Mouse (Mus musculus): ENCODE measurements around the gene Rpp30. TPM values are rescaled to one million over a fixed set of nuclear protein-coding genes. Genes with fewer than 3 reads are reported as not detected.

Gene Rpp30
- polyA plus RNA-seq (2015; fragmentation: Nextera tagmentation; extraction: Ambion mirVana): 92.1 and 92.3 TPM in 2 replicates

DNA sequence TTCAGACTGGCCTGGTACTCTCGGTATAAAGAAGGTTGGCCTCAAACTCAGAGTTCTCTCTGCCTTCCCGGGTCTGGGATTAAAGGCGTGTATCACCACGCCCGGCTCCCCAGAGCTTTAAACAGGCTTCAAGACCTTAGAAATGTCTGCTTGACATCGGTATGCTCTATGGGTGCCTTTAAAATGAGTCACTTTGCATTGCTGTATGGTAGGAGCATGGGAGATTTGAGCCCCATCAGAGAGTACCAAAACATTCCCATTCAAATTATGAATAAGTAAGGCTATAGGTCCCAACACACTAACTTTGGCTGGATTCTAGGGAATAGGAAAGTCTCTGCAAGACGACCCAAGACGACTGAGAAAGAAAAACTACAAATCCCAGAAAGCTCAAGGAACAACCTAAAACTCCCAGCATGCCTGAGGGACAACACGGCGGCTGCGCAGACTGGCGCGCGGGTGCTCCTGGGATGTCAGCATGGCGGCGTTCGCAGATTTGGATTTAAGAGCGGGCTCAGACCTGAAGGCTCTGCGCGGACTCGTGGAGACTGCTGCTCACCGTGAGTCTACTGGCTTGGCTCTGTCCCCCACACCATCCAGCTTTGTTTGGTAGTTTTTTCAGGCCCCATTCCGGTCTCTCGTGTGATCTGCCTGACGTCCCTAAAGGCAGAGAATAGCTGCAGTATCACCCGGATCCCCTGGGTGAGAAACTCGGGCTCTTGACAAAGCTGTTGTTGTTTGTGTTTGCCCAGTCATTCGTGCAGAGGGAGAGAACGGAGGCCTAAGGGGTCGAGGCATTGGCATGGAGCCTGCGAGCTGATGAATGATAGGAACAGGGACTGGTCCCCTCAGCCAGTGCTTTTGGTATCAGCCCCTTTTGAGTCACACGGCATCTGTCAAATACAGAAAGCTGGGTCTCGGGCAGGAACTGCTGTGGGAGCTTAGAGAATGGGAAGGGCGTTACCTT is at the start of gene Rpp30:
Rpp30 (plus strand) TSS at position 455 of the 964 bp plus-strand sequence.
- DNase-seq (ENCODE audit: low spot score): peak; percentile 91

DNA sequence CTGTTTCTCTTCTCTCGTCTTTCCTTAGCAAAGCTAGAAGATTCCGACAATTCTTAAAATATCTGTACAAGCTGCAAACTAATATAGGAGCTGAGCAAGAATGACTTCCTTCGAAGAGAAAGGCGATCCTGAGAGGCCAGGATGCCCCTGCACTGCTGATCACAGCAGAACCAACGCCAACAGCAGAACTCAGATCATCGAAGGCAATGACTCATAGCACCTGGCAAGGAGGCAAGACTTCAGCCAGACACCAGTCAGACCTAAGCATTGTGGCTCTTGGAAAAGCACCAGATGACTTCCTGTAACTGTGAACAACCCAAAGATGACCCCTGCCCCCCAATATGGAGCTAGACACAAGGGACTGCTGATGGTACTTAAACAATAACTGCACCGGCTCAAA is 37.5 kb upstream of the Rpp30 start:
- no peak for DNase-seq (ENCODE audit: low spot score)

DNA sequence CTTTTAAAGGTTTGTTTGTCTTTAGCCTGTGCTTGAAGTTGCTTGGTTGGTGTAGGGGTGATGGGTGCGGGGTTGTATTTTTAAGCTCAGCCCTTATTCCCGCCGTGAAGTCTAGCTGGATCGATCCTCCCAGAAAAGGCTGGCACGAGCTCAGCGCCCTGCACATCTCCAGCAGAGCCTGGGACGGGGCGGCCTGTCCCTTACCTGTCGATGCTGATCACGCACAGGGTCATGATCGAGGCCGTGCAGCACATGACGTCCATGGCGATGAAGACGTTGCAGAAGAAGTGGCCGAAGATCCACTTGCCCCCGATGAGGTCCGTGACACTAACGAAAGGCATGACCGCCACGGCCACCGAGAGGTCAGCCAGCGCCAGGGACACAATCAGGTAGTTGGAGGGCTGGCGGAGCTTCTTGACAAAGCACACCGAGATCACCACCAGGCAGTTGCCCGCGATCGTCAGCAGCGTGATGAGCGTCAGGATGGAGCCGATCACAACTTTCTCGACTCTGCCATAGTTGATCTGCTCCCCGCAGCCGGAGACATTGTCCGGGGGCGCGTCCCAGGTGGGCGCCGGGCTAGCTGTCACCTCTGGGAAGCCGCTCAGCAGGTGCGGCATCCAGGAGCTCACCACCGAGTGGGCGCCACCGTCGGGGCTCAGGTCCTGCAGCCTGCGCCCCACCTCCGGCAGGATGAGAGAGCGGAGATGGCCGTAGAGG is 26.9 kb upstream of the Rpp30 start:
- DNase-seq (ENCODE audit: low spot score): no peak

DNA sequence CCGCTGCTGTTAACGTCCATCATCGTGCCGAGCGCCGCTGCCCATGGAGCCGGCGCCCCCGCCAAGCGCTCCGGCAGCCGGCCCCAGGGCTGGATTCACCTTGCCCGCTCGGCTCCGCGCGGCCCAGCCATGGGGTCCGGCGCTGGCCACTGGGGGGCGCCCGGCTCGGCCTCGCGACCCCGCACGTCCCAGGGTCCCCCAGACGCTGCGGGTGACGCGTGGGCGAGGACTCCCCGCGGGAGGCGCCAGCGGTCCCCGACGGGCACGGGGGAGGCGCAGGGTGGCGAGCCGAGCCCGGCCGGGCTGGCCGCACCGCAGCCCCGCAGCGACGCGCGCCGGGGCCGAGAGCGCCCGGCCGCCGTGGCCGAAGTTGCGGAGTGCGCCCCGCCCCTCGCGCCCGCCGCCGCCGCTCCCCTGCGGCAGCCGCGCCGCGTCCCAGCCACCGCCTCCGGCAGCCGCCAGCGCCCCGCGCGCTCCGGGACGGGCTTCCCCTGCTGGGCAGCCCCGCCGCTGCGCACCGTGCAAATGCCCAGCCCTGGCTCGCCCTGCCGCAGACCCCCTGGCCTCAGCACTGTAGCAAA is 26.2 kb upstream of the Rpp30 start, which contains the start of gene Htr7:
Htr7 (minus strand) TSS at position 277 of the 581 bp plus-strand sequence.
- no peak for DNase-seq (ENCODE audit: low spot score)

DNA sequence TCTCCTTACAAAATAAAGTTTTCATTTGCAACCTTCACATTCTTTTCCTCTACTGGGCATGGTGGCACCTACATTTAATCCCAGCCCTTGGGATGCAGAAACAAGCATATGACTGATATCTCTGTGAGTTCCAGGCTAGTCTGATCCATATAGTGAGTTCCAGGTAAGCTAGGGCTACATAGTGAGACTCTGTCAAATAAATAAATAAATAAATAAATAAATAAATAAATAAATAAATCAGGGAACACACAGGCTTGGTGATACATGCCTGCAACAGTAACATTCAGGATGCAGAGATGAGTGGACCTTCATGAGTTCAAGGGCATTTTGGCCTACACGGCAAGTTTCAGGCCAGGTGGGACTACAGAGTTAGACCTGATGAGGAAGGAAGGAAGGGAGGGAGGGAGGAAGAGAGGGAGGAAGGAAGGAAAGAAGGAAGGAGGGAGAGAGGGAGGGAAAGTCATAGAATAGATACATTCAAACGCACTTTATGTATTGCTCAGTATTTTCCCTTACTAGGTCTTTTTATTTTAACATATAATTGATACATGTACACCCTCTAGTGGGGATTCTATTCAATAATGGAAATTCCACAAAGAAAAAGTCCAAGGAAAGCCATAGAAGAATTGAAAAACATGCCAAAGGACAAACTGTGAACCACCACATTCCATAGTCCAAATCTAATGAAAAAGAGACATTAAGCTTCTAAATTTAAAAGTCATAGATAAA is 20.6 kb upstream of the Rpp30 start:
- DNase-seq (ENCODE audit: low spot score): no peak

DNA sequence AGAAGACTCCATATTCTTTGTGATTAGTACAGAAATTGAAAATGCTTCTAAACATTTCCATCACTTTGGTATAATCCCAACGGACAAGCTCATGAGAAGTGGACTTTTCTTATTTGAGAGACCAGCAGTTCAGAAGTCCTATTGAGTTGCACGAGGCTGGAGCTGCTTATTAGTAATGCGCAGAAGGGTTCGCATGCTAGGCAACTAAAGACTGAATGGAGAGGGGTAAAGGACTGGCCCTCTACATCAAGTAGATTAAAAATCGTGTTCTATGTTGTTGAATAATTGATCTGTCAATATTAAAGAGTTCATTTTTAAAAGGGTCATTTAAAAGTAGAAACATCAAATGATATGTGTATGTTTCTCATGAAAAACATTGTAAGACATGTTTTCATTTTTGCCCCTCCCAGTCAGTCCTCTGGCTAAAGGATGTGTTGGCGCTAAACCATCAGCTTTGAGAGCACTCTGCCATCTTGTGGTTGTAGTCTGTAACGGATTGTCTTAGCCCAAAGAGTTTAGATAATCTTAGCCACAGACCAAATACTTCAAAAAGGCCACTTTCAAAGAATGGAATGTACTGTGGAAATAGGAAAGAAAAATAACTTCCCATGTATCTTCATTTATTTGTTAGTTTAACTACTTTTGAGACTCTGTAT is 782 bp upstream of the Rpp30 start:
- peak; percentile 68 for DNase-seq (ENCODE audit: low spot score)

DNA sequence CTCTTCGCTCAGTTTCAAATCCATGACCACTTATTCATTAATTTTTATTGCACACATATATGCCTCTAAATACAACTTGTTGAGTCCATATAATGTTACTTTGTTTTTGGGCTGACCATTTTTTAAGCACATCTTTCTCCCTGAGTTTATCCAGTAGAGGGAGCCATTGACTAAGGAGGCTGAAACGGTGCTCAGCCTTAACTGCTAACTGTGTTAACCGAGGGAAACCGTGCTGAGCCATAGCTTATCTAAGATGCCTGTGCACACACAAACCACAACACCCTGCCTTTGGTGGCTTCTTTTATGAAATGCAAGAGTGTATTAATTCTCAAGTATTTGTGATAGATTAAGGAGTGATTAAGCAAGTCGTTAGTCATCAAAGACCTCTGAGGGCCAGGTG is 7.3 kb downstream of the Rpp30 start:
- DNase-seq (ENCODE audit: low spot score): peak; percentile 49

DNA sequence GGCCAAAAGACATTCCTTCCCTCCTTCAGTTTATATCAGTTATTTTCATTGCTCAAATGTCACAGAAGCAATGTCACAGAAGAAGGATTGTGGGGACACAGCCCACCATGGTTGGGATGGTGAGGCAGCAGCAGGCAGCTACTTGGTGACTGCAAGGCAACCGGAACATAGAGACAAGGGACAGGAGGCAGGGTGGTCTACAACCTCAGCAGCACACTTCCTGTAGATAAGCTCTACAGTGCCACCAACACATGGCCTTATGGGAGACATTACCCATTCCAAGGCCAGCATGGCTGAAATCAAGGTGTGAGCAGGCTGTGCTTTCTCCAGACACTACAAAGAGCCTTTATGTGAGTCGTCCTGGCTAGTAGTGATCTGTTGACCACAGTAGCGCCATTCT is 13.7 kb downstream of the Rpp30 start:
- no peak for DNase-seq (ENCODE audit: low spot score)

DNA sequence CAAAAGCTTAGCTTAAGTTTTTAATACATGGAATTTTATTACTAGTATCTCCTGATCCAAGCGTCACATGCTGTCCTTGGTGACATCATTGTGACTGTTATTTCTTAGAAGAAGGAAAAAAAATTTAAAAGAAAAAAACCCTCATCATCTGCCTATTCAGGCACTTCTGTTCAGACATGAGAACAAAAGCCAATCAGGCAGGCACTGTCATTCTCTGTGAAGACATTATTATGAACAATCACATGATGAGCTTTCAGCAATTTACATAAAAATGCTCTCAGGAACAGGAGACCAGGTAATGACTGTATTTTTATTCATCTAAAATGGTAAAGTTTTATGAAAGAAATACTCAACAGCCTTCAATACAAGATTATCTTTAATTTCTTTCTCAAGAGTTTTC is 14.7 kb downstream of the Rpp30 start:
- DNase-seq (ENCODE audit: low spot score): no peak

DNA sequence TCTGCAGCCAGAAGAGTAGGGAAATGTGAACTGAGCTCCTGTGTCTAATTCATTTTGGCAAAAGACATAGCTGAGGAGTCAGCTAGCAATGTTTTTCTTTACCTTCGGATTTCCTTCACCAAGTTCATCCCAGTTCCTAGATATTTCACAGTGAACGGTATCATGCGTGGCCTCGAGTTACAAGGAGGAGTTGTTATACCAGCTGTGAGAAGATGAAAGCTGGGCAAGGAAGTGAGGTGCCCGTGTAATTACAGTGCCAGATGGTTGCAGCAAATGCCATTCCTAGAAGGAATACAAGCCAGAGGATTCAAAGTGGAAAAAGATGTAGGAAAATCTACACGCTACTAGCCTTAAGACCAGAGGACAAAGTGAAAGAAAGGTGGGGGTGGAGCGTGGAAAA is 15.4 kb downstream of the Rpp30 start:
- DNase-seq (ENCODE audit: low spot score): no peak

DNA sequence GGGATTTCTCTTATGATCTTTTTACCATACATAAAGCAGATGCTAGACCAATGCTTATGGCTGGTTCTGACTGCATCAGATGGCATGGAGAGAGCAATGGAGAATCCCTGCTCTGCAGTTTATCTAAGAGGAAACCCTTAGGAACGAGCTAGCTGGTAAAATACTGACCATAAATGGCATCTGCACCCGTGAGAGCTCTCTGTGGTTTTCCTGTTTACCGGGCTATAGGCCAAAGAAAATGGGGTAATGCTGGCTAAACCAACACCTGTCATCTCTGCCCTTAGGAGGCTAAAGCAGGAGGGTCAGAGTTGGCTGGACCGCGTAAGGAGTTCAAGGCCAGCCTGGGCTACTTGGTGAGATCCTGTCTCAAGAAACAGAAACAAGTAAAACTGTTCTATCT is 20.4 kb downstream of the Rpp30 start:
- no peak for DNase-seq (ENCODE audit: low spot score)

DNA sequence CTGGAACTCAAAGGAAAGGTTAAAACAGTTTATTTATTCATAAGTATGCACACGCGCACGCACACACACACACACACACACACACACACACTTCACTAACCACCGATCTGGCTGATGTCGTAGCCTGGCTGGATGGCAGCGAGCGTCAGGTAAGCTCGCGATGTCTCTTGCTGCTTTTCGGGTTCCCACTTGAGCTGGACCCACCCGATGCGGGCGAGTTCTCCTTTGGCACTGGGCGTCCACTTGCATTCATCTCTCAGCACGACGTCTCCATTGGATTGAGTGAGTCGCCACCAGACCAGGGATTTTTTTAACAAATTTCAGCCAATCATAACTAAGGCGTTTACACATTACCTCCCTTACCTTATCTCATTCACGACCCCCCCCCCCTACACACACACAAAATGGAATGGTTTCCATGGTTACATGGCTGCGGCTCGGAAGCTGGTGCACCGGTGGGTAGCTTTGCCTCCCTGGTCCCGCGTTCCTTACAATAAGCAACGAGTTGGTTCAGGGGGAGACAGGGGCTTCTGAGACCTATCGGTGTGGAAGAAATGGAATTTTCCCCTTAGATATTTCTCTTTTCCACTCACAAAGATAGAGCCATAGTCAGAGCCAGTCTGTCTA is 25.9 kb downstream of the Rpp30 start:
- no peak for DNase-seq (ENCODE audit: low spot score)

DNA sequence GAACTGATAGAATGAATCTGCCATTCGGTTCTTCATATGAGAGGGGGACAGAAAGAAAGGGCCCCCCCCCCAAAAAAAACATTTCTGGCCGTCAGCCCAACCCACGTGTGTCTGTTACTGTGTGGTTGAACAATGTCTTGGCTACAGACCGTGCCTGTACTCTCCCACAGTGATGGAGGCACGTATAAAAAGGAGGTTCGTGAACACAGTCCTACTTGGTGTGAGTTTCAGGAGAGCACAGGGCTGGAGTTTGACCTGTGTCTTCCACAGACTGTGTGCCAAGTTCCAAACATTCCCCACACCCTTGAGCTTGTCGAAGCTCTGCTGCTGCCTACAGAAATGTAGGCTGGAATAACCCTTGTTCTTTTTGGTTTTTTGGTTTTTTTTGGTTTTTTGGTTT is 26.9 kb downstream of the Rpp30 start:
- no peak for DNase-seq (ENCODE audit: low spot score)

DNA sequence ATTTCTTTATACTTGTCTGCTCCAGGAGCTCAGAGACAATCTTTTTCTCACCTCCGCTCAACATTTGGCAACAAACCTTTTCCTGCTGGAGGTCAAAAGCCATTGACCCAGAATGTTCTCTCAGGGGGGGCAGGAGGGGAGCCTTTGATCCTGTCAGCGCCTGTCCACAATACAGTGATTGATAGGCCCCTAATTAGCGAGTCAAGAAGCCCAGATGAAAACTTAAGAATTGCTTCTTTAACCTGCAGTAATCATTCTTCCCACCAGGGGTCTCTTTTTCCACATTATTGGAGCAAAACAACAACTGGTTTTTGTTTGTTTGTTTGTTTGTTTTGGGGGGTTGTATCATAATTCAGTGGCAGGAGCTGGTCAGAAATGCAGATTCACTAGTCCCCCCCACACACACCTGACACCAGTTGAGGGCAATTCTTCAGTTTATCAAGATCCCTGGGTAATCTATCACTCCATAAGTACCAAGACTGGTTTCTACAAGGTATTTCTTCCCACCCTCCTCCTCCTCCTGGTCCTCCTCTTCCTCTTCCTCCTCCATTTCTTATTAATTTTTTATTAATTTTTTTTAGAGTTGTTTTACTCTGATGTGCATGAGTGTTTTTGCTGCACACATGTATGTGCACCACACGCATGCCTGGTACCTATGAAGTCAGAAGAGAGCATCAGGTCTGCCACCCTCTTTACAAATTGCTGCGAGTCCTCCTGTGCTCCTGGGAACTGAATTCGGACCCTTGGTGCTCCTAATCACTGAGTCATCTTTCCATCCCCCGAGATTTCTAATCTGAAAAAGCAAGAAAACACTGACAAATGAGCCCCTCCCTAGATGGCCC is 27.8 kb downstream of the Rpp30 start:
- peak; percentile 28 for DNase-seq (ENCODE audit: low spot score)

DNA sequence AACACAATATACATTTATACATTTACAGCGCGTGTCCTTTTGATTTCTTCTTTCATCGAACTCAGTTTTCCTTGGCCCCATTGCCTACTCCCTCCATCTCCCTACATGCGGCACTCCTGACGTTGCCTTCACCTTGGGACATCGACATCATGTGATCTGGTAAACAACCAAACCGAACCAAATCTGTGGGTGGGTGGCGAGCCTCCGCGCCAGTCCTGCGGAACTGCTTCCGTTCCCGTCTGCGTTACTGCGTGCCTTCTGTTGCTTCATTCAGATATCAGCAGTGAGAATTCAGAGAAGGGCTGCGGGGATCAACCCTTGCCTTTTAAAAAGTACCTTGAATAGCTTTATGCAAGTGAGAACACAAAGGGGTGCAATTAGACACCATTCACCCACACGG is 28.5 kb downstream of the Rpp30 start:
- no peak for DNase-seq (ENCODE audit: low spot score)

DNA sequence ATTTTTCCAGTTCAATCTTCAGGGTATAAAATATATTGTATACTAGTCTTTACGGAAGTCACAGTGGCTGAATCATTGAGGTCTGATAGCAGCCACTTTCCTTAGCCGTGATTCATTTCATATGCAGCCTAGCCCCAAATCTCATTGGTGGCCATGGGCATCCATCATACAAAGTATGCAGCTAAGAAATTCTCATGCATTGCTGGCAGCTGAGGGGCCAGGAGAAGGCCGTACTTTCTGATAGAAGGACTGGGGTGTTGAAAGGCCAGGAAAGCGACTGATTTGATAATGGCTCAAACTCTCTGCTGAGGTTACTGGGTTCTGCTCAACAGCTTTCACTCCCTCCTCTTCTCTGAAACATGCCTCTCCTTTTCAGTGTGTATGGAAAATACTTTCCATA is 32.7 kb downstream of the Rpp30 start:
- DNase-seq (ENCODE audit: low spot score): no peak

DNA sequence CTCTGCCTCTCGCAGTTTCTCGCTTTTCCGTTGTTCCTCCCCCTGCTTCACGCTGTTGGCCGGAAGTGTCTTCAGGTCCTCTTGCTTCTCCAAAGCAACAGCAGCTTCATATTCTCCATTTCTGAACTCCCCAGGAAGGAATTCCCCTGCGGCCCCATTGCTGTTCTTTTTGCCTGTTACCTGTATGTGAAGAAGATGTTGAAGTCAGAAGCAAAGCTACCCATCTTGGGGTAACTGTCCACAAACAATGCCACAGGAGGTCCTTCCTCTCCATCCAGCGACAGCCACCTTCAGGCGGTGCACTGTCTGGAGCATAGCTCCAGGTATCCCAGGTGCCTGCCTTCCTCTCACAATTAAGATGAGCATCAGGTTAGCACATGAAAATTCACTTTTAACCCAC is 35.7 kb downstream of the Rpp30 start:
- no peak for DNase-seq (ENCODE audit: low spot score)

DNA sequence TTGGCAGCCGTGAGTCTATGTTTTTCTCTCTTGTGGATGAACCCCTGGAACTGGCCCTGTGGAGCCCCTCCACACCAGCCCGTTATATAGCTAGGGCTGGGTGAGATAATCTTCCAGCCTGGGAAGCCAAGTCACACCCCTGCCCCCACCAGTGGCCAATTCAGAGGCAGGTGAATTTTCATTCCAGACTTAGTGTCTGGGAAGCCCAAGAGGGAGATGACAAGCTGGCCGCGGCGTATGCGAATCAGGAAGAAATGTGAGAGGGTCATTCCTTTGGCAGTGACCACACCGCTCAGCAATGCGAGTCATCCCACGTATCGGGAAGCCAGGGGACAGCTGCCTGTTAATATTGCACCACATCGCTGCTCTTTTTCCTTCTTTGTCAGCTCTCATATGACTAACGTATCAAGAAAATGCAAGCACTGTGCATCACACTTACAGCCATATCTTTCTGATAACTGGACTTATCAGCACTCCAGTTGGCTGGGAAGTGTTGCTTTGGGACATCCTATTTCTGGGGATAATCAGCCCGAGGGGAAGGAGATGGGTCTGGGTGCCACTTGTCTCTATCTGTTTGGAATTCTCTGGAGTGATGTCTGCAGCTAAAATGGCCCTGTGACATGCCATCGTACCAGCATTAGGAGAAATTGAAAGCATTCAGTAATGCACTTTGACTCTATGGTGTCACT is 36.4 kb downstream of the Rpp30 start, which contains the start of gene Ankrd1:
Ankrd1 (minus strand) TSS at position 317 of the 689 bp plus-strand sequence.
- no peak for DNase-seq (ENCODE audit: low spot score)

DNA sequence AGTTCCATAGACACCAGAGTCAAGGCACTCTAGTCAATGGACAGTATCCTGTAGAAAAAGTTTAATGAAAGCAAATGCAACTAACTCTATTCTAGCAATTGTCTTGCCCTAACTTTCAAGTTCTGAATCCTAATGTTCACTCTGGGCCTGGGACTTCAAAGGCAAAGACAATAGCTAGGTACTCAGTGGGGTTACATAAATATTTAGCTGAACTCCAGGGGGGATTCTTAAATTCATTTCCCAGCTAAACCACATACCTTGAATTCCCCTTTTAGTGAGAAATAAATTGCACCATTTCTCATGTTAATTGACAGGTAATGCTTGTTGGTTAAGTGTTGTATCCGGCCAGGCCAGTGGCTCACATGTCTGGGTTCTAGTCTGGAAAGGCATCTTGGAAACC is 40.7 kb downstream of the Rpp30 start:
- no peak for DNase-seq (ENCODE audit: low spot score)

Data from thymus, postnatal 0 days (tissue).